Mouse (Mus musculus): Measurements from ENCODE around the gene Nthl1.

The Nthl1 gene

DNA sequence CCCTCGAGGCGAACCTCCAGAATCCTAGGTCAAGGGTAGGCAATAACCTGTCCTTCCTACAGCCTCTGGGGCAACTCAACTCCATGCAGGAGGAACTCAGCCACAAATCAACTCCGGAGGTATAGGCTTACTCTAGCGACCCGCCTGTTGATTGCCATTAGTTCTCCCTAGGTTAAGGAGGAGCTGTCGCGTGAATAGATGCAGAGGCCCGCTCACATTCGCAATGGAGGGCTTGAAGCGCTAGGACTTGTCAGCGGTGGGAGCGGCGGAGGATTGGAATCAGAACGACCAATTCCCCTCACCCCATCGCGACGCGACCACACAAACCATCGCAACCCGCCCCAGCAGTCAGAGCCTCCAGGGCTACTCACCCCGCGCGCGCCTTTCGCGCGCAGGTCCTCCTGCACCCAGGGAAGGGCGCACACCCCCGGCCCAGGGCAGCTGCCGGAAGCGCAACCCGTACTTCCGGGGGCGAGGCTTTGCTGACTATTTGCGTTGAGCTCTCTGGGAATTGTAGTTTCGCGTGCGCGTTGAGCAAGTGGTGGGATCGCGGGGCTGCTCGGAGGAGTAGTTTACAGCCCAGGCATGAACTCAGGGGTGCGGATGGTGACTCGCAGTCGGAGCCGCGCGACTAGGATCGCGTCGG is at the start of gene Nthl1, which contains the start of gene Tsc2:
Nthl1 (plus strand) TSS at position 514 of the 646 bp plus-strand sequence.
Tsc2 (minus strand) TSS at position 464 of the 646 bp plus-strand sequence.
- DNase-seq (ENCODE audit: low spot score): peak; percentile 84

GRCm38 (mm10) chr17:24583599-24584460 is 48.6 kb upstream of the Nthl1 start:
- DNase-seq (ENCODE audit: low spot score): no peak

DNA sequence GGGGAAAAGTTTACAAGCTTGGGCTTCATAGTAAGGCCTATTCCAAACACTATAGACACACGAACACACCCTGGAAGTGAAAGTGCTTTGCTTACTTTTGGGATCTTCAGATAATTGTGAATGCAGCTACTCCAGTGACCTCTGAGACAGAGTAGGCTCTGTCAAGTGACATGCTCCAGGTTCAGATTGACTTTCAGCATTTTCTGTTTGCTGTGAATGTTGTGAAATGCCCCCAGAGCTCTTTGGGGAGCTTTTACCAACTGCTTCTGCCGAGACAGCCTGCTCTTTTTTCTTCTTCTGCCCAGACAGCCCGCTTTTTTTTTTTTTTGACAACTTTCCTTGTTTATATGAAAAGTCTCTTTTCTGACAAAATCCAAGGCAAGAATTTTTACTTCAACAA is 48.0 kb upstream of the Nthl1 start:
- no peak for DNase-seq (ENCODE audit: low spot score)

DNA sequence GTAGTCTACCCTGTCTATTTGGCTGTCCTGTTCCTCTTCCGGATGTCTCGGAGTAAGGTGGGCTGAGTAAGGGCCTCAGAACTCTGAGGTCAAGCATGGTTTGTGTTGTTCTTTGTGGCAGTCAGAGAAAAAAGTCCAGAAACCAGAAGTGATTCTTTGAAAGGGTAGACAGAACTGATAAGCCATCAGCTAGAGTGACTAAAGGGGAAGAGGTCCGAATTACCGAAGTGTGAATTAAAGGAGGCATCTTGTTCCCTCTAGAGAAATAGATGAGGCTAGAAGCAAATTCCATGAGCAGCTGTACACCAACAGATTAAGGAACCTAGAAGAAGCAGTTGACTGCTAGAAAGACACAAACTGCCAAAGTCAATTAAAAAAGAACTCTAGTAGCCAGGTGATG is 45.9 kb upstream of the Nthl1 start:
- no peak for DNase-seq (ENCODE audit: low spot score)

DNA sequence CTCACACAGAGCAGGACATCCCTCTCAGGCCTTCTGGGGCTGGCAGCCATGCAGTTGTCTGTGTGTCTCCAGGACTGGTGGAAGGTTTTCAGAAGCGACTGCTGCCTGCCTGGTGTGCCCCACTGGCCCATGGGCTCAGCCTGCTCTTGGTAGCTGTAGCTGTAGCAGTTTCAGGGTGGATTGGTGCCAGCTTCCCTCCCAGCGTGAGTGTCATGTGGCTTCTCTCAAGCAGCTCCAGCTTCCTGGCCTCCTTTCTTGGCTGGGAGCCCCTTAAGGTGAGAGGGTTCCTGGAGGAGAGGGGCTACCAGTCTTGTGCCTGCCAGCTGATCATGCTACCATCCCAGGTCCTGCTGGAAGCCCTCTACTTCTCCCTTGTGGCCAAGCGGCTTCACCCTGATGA is 41.5 kb upstream of the Nthl1 start:
- no peak for DNase-seq (ENCODE audit: low spot score)

DNA sequence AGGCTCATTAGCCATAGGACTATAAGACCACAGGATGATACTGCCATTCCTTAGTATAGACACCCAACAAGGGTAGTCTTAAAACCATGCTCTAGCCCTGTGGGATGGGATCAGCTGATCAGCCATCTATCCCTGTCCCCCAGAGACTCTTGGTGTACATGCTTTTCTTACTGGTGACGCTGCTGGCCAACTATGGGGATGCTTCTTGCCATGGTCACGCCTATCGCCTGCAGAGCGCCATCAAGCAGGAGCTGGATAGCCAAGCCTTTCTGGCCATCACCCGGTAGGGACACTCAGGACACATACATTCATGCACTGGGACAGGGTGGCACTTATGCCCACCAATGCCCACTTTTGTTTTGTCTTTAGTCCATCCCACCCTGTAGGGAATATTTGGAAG is 40.8 kb upstream of the Nthl1 start:
- no peak for DNase-seq (ENCODE audit: low spot score)

DNA sequence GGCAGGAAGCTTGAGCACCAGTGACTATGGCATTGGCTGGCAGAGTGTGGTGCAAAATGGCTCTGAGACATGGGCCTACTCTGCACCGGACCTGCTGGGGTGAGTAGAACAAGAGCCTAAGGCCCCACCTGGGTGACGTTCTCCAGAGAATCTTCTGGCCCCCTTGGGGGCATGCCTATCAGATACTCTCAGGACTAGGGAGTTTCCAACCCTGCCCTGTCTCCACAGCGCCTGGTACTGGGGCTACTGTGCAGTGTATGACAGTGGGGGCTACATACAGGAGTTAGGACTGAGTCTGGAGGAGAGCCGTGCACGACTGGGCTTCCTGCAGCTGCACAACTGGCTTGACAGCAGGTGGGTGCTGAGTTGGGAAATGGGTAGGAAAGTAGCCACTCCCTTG is 39.2 kb upstream of the Nthl1 start:
- DNase-seq (ENCODE audit: low spot score): no peak

- no peak for DNase-seq (ENCODE audit: low spot score)
Observed at GRCm38 (mm10) chr17:24593992-24594890, 38.2 kb upstream of the Nthl1 start.

- peak; percentile 45 for DNase-seq (ENCODE audit: low spot score)
Observed at GRCm38 (mm10) chr17:24595126-24596072, 37.1 kb upstream of the Nthl1 start.

DNA sequence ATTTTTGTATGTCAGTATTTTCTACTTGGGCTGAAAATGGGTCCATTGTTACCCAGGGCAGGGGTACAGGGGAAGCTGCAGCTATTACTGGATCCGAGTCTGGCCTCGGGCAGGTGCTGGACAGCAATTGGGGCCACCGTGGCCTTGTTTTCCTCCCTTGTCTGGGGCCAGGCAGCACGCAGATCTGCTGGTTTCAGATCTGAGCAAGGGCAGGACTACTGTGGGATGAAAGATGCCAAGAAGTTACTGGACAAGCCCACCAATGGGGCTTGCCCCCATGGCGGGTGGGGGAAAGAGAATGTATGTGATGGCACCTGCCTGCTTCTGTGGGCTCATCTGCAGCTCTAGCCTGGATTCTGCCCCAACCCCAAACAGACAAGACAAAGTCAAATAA is 36.4 kb upstream of the Nthl1 start:
- DNase-seq (ENCODE audit: low spot score): no peak

- no peak for DNase-seq (ENCODE audit: low spot score)
Observed at GRCm38 (mm10) chr17:24596471-24597183, 35.9 kb upstream of the Nthl1 start.

- no peak for DNase-seq (ENCODE audit: low spot score)
Observed at GRCm38 (mm10) chr17:24597989-24598388, 34.5 kb upstream of the Nthl1 start.

GRCm38 (mm10) chr17:24600502-24600901 is 32.0 kb upstream of the Nthl1 start:
- DNase-seq (ENCODE audit: low spot score): no peak

- no peak for DNase-seq (ENCODE audit: low spot score)
Observed at GRCm38 (mm10) chr17:24603961-24604360, 28.5 kb upstream of the Nthl1 start.

DNA sequence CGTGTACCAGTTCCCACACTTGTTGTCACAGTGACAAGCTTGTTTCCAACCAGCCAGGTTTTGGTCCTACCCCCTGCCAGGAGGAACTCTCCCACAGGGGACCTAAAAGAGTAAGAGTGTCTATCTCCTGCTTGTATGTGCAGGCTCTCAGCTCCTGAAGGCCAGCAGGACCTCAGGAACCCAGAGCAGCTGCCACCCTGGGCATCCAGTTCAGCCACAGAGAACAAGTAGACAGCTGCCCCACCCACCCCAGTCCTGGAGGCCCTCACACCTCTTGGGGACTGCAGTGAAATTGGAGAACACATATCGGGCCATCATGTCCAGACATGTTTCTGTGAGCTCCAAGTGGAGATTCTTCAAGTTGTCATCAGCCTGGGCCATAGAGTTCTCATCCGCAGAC is 27.9 kb upstream of the Nthl1 start:
- no peak for DNase-seq (ENCODE audit: low spot score)

DNA sequence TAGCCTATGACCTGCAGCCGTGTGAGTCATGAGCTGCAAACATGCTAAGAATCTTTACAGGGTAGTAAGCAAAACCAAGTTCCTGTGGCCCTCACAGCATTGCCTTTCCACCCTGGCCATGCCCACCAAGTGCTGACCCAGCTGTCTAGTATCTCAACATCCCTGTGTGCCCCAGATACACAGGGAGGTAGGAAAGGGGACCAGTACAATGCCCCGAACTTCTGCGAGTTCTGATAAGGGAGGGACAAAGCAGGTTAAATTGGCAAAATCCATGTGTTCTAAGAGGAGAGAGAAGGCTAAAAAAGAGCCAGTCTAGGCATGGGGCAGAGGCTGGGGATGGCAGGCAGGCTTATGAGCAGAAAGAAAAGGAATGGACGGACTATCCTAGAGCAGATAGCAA is 24.1 kb upstream of the Nthl1 start:
- no peak for DNase-seq (ENCODE audit: low spot score)

DNA sequence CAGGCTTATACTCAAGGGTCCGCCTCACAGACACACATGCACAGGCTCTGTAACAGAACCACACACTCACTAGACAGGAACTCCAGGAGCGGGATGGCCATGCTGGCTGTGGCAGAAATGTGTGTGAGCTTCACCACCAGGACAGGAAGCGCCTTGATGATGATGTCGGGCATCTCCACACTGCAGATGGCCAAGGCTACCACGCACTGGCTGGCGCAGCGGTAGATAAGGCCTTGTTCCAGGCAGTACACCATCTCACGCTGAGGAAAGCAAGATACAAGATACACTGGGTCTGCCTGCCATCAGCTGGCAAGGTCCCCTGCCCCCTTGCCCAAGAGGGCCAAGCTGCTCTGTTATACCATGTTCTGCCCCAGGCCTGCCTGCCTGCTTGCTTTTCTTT is 23.6 kb upstream of the Nthl1 start:
- no peak for DNase-seq (ENCODE audit: low spot score)

DNA sequence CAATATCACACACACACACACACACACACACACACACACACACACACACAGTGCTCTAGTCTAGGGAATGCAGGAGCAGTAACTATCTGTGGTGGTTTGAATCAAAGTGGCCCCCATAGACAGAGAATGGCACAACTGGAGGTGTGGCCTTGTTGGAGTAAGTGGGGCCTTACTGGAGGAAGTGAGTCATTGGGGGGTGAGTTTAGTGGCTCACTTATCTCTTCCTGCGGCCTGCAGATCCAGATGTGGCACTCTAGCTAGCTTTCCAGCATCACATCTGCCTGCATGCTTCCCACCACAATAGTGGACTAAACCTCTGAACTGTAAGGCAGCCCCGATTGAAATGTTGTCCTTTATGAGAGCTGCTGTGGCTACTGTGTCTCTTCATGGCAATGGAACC is 21.8 kb upstream of the Nthl1 start:
- DNase-seq (ENCODE audit: low spot score): no peak

DNA sequence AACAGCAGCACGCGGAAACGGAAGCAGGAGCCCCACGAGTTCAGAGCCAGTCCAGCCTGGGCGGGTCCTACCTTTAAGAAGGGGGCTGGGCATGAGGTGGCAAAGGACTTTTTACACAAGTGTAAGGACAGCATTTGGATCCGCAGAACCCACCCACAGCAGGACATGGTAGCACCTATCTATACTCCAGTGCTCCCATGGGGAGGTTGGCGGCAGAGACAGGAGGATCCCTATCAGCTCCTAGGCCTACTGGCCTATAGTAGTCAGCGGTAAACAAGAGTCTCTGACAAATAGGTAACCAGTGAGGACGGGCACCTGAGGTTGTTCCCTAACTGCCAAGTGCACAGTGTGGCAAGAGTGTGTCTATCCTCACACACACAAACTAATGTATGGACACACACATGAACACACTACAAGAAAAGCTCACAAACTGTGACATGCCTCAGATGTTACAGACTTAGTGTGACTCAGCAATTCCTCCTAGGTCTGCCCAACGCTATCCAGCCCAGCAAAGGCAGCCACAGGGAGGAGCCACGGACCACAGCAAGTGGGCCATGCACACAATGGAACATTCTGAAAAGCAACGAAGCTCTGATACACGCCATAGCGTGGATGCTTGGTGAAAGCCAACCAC is 14.8 kb upstream of the Nthl1 start:
- no peak for DNase-seq (ENCODE audit: low spot score)

- DNase-seq (ENCODE audit: low spot score): no peak
Observed at GRCm38 (mm10) chr17:24625472-24625871, 7.0 kb upstream of the Nthl1 start.

Measured in ovary, postnatal 36 days (tissue).